Mouse (Mus musculus): ENCODE measurements around the gene Cts8.

Cts8 gene

GRCm38 (mm10) chr13:61255258-61255657 is at the start of gene Cts8:
Gene Cts8 (minus strand): TSS chr13:61255358.
- no peak for DNase-seq (ENCODE audit: low read depth, low spot score)

GRCm38 (mm10) chr13:61288739-61289138 is 33.6 kb upstream of the Cts8 start, which contains the start of gene Gm49398:
Gene Gm49398 (minus strand): TSS chr13:61288839.
- no peak for DNase-seq (ENCODE audit: low read depth, low spot score)

DNA sequence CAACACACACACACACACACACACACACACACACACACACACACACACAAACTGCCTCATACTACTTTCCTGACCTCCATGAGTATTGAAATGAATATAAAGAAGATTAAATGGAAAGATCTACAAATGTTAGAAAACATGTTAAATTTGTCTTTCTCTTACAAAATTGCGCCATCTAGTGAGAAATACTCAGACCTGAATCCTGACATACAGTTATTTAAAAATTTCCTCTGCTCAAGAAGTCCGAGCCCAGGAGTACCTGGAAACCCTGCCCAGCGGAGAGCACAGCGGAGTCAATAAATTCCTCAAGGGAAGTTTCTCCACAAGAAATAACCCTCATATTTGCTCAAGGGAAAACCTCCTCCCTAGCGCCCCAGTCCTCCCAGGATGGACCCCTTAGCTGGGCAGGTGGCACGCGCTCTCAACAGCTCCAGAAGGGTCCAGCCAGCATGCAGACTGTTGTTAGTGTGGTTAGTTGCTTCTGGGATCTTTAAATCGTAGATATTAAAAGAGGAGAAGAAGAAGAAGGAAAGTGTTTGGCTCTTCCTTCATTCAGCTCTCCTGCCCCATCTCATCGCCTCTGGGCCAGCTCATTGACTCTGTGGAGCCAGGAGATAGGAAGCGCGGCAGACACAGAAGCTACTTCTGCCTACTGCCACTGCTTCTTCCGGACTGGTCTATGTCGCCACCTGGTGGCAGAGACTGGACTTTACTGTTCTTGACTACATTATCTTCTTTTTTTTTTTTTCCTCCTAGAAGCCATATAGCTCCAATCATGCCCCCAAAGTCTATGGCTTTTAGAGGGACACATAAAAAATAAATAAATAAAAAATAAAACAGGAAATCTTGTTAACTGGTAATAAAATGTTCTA is 13.8 kb downstream of the Cts8 start:
- DNase-seq (ENCODE audit: low read depth, low spot score), result peak; percentile 66

- no peak for DNase-seq (ENCODE audit: low read depth, low spot score)
Observed at GRCm38 (mm10) chr13:61203310-61203709, 51.8 kb downstream of the Cts8 start, which contains the start of gene Cts6. Gene Cts6 (minus strand): TSS chr13:61203410.

All from brain, adult 2 months (tissue).